Mouse (Mus musculus): Measurements from ENCODE around the gene Bean1. TPM values are rescaled to one million over a fixed set of nuclear protein-coding genes. Genes with fewer than 3 reads are reported as not detected.

Gene Bean1
- polyA plus RNA-seq, 1 experiment: 23.0 TPM

GRCm38 (mm10) chr8:104268368-104268767 lies 98.1 kb downstream of the Bean1 start:
- Histone ChIP-seq H3K4me1 (ENCODE audit: control insufficient read depth, insufficient read depth, low read length) (no peaks in the 10 kb centered on the region), H3K27ac (ENCODE audit: insufficient read depth, low read length) (no peak overlapping the region), H3K27me3 (ENCODE audit: control insufficient read depth, insufficient read depth, low read length) (no peaks in the 10 kb centered on the region), H3K4me3 (replicated peaks; ENCODE audit: insufficient read depth, low read depth, low read length) (no peak overlapping the region)
- DNase-seq: no peak
- no peak for TF ChIP-seq POLR2A (IDR thresholded peaks at IDR 0.05; ENCODE audit: borderline replicate concordance, insufficient read depth, low read length)
- TF ChIP-seq CTCF (IDR thresholded peaks at IDR 0.05; ENCODE audit: borderline replicate concordance, insufficient read depth, low read depth, low read length): no peak

Other genes with a start within 250 kb of the Bean1 start
- 9.9 and 10.3 TPM in 2 replicates for gene Cdh5, start 68.8 kb upstream of the Bean1 start, polyA plus RNA-seq (2012; rRNA removed)
- 37.2 and 38.4 TPM in 2 replicates for gene Tk2, start 78.1 kb downstream of the Bean1 start, polyA plus RNA-seq (2012; rRNA removed)
- 6.9 and 7.9 TPM in 2 replicates for gene Cklf, start 80.4 kb downstream of the Bean1 start, polyA plus RNA-seq (2012; rRNA removed)
- not detected in 2 replicates for gene Cmtm2a, start 122.7 kb downstream of the Bean1 start, polyA plus RNA-seq (2012; rRNA removed)
- not detected in 2 replicates for gene Gm45711, start 139.6 kb downstream of the Bean1 start, polyA plus RNA-seq (2012; rRNA removed)
- not detected in 2 replicates for gene Cmtm1, start 139.7 kb downstream of the Bean1 start, polyA plus RNA-seq (2012; rRNA removed)
- not detected in 2 replicates for gene Gm11020, start 151.1 kb downstream of the Bean1 start, polyA plus RNA-seq (2012; rRNA removed)
- gene Cmtm2b, start 151.8 kb downstream of the Bean1 start, polyA plus RNA-seq (2012; rRNA removed): not detected in 2 replicates
- 16.9 and 18.6 TPM in 2 replicates for gene Cmtm3, start 169.0 kb downstream of the Bean1 start, polyA plus RNA-seq (2012; rRNA removed)
- gene Cmtm4, start 225.4 kb downstream of the Bean1 start, polyA plus RNA-seq (2012; rRNA removed): 31.1 and 33.3 TPM in 2 replicates

Data from cerebellum, adult 2 months (tissue).